Mouse (Mus musculus) lung, adult 2 months (tissue): ENCODE results near the gene Senp3. TPM values are rescaled to one million over a fixed set of nuclear protein-coding genes. Genes with fewer than 3 reads are reported as not detected.

ENCODE experiments used
- DNase-seq: peaks from one replicate; pipeline ENCODE4 v3.0.0; 2022
- H3K4me1 ChIP-seq: fragments of 200-500 bp; 2 replicates; pipeline ENCODE4 v1.6.1; 2011; ENCODE audit warnings: low read length; ENCODE audit not compliant: control insufficient read depth, insufficient read depth
- H3K4me3 ChIP-seq: fragments of 200-500 bp; replicated peaks from 2 replicates; pipeline ENCODE3; 2011; ENCODE audit warnings: low read depth, mild to moderate bottlenecking, control low read depth, low read length; ENCODE audit errors: extremely low read depth
- CTCF ChIP-seq: fragments of 200-500 bp; IDR thresholded peaks from 2 replicates; pipeline ENCODE4 v1.5.1; 2011; ENCODE audit warnings: mild to moderate bottlenecking, low read length, control low read depth; ENCODE audit not compliant: insufficient read depth
- POLR2A ChIP-seq: fragments of 200-500 bp; IDR thresholded peaks from 2 replicates; pipeline ENCODE4 v1.6.1; 2011; ENCODE audit warnings: low read depth, mild to moderate bottlenecking, control low read depth, low read length, borderline replicate concordance; ENCODE audit errors: extremely low read depth
- WGBS: fragments of 180-500 bp; shearing (Covaris S2); methylation state at CpG from one replicate; pipeline ENCODE4 v1.1.7; 2018; 5-methylcytosine and 5-hydroxymethylcytosine counted together
- polyA plus RNA-seq: library from polyadenylated mRNA; depleted of rRNA; stranded (reverse); fragments of >200 nt; gene quantifications from 2 replicates; pipeline ENCODE4 v1.2.3, GENCODE M21; 2012

Senp3 gene
- polyA plus RNA-seq, 1 experiment = 55.0 TPM

DNA sequence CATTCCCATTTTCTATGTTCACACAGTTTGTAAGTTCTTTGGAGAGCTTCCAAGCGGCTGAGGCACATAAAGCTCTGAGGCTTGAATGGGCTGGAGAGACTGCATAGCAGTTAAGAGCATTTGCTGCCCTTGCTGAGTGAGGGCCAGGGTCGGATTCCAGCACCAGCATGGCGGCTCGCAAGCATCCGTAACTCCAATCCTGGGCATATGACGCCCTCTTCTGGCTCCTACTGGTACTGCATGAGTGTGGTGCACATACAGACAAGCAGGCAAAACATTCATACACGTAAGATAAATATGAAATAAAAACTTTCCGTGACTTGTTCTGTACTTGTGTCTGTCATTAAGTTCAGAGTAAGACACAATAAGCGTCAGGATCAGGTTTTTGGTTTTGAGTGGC, 33.6 kb upstream of the Senp3 start:
- 59% methylated on average over 9 of the region's 9 CpGs for WGBS
- TF ChIP-seq POLR2A = no peak
- TF ChIP-seq CTCF = peak; percentile 61
- H3K4me1 ChIP-seq = peaks cover 3% of the 10 kb centered on the region; the same call in 1 of the 2 replicates
- DNase-seq = peak; percentile 42
- H3K4me3 ChIP-seq = no peak overlapping the region

DNA sequence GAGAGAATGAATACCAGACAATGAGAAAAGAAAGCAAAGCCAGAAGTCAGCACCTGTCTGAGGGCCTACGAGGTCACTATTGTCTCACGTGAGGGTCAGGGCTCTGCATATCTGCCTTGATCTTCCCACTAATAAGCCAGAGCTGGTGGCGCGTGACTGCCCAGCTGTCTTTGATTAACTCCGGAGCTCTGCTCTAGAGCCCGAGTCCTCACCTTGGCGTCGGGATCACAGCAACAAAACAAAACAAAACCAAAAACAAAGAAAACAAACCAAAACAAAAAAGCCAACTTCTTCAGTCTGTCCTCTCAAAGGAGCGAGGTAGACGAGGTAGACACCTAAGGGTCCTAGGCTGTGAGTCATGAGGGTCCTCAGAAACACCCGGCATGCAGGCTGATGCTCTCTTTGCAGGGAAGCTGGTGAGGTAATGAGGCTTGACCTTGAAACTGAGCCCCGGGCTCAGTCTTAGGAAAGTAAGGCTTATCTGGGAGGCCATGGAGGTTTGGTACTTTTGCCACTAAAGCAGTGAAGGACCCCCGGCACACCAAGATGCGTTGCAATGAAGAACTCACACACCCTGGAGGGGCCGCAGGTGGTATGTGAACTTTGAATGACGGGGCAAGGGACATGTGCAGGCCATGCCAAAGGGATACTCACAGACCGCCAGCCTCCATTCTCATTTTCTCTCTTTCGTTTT, 32.9 kb upstream of the Senp3 start:
- TF ChIP-seq CTCF (no peak), POLR2A (no peak)
- 73% methylated on average over 18 of the region's 18 CpGs for WGBS
- Histone ChIP-seq H3K4me3 (no peak overlapping the region), H3K4me1 (peaks cover 3% of the 10 kb centered on the region; the same call in 1 of the 2 replicates)
- no peak for DNase-seq

DNA sequence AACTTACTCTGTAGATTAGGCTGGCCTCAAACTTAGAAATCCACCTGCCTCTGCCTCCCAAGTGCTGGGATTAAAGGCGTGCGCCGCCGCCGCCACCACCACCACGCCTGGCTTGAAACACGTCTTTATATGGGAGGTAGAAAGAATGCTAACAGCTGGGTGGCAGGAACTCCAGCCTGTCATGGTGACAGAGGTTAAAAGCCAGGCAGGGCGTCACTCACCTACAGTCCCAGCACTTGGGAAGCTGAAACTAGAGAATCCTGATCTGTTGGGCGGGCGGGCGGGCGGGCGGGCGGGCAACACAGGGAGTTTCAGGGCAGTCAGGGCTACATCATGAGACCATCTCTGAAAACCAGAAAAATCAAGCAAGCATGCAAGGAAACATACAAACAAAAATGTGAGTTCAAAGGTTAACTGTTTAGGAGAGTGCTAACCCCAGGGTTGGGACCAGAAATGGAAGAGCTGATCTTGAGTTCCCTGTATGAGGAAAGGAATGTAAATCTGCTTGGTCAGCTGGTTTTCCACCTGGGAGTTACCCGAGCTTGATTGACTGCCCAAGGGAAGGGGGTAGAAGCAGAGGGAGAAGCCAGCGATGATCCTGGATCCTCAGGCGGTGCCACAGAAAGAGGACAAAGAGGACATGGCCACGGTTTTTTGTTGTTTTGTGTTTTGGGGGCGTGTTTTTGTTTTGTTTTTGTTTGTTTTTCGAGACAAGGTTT, 31.2 kb upstream of the Senp3 start:
- no peak overlapping the region for H3K4me3 ChIP-seq
- peaks cover 3% of the 10 kb centered on the region; the same call in 1 of the 2 replicates for H3K4me1 ChIP-seq
- WGBS = 75% methylated on average over 20 of the region's 20 CpGs
- no peak for DNase-seq
- TF ChIP-seq CTCF (no peak), POLR2A (no peak)

DNA sequence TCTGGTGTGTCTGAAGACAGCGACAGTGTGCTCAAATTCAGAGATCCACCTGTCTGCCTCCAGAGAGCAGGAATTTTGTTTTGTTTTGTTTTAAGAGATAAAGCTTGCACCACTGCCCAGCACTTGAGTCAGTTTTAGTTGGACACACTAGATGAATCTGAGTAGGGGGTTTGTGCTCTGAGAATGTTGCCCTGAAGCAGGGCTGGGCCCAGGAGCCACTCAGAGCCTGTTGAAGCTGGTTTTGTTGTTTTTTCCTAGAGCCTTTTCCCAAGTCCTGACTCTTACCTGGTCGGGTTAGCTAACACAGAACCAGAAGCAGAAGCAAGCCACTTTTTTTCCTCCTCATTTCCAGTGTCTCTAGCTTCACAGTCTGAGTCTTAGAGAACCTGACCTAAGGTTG, 29.2 kb upstream of the Senp3 start:
- Histone ChIP-seq H3K4me1 (peaks cover 3% of the 10 kb centered on the region; the same call in 1 of the 2 replicates), H3K4me3 (no peak overlapping the region)
- TF ChIP-seq POLR2A (no peak), CTCF (no peak)
- WGBS = 80% methylated on average over 2 of the region's 2 CpGs
- no peak for DNase-seq

DNA sequence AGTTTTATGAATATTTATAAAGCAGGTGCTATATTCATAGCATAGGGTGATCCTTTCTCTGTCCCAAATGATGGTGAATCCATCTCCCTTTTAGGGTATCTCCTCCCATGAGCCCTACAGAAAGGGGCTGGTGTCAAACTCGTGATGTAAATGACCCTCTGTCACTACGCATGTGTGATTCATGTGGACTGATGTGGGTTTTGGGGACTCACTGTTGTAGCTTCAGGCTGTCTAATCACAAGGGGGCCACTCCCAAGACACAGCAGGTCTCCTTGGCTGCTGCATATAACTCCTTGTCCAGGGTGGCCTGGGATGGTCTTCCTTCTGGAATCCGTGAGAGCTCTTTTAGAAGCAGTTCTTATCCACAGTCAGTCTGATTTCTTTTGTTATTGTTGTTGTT, 28.6 kb upstream of the Senp3 start:
- WGBS = 78% methylated on average over 3 of the region's 3 CpGs
- H3K4me1 ChIP-seq = no peaks in the 10 kb centered on the region
- H3K4me3 ChIP-seq = no peak overlapping the region
- TF ChIP-seq CTCF (no peak), POLR2A (no peak)
- DNase-seq = no peak

DNA sequence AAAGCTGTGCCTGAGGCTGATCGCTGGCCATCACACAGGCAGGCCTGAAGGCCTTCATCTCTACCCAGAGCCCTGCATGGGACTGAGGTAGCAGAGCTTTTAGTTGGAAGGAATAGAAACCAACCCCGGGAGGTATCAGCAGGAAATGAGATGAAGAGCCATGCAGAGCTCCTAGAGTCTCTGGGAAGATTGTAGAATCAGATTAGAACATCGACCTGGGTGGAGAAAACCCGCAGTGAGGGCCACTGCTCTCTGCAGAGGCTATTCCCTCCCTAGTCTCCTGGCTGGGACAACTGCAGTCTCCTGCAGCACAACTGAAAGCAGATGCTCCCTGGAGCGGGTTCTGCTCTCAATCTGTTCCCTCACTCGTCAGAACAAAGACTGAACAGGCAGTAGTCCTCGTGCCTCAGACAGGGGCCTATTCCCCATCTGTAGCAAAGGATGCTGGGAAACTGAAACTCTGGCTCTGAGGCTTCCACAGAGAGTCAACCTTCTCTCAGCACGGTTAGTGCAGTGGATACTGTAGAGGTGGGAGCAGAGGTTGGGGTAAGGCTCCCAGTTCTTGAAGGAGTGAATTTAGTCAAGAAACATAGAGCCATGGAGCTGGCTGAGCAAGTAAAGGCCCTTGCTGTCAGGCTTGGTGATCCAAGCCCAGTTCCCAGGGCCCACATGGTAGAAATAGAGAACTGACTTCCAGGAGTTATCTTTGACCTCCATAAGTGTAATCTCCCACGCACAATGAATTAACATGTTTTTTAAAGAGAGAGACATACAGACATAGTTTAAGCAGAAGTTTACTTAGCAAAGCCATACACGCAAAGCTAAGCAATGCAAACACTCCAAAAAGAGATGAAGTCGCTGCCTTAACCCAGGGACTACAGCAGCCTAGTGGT, 27.9 kb upstream of the Senp3 start:
- WGBS = 59% methylated on average over 11 of the region's 11 CpGs
- Histone ChIP-seq H3K4me1 (no peaks in the 10 kb centered on the region), H3K4me3 (no peak overlapping the region)
- no peak for TF ChIP-seq POLR2A
- no peak for TF ChIP-seq CTCF
- DNase-seq = no peak

DNA sequence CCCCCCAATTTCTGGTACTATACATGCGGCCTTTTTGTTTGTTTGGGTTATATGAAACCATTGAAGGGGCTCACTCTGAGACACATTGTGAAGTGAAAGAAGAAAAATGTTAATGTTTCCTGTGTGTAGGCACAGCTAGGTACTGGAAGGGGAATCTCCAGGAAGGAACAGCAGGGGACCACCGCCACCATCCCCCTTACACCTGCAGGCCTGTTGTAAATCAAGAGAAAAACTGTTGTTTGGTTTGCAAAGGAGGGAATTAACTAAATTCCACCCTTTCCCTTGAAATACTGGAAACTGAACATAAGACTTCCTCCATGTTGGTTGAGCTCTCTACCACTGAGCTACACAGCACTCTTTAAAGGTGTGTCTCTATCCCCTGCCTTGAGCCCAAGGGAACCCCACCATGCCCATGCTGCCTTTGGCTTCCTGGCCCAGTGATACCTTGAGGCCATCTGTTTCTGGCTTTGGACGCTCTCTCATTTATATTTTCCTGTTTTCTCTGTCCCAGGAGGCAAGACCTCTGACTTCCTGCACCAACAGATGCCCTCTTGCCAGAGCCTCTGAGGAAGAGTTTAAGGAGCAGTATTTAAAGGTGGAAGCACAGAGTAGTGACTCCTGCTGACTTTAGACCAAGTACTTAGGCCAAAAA, 26.9 kb upstream of the Senp3 start:
- Histone ChIP-seq H3K4me3 (no peak overlapping the region), H3K4me1 (no peaks in the 10 kb centered on the region)
- WGBS = 71% methylated on average over 3 of the region's 3 CpGs
- TF ChIP-seq CTCF = no peak
- TF ChIP-seq POLR2A = no peak
- DNase-seq = no peak

DNA sequence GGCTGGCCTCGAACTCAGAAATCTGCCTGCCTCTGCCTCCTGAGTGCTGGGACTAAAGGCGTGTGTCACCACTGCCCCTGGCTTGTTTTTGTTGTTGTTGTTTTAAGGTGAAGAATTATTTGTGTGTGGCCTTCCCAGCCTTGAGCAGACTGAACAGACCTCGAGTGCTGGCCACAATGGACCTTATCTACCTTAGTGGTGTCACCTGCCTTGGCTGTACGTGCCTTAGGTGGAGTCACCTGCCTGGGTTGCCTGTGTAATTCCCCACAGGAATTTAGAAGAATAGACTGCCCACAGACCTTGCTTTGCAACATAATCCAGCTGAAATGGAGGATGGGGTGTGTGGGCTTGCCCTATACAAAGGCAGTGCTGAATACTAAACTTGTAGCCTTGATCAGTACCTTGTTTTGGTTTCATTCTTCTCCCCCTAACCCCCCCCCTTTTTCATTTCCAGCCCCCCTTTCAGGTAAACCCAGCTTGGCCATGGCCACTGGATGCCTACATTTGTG, 26.0 kb upstream of the Senp3 start:
- WGBS = 90% methylated on average over 4 of the region's 4 CpGs
- Histone ChIP-seq H3K4me3 (no peak overlapping the region), H3K4me1 (no peaks in the 10 kb centered on the region)
- no peak for TF ChIP-seq POLR2A
- DNase-seq = no peak

DNA sequence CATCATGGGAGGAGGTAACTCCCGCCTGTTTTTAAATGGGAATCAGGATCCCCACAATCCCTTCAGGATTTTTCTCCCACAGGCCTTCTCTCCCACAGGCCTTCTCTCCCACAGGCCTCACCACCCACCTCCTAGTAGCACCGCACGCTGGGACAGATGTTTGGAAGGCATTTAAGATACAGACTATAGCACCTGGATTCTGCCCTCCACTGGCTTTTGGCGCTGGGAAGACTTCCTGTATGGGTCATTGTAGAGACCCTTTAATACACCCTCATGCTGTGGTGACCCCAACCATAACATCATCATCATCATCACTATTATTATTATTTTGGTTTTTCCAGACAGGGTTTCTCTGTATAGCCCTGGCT, 25.6 kb upstream of the Senp3 start:
- WGBS = 92% methylated on average over 4 of the region's 4 CpGs
- Histone ChIP-seq H3K4me3 (no peak overlapping the region), H3K4me1 (no peaks in the 10 kb centered on the region)
- no peak for DNase-seq
- TF ChIP-seq CTCF = no peak
- TF ChIP-seq POLR2A = no peak
